Mouse (Mus musculus): ENCODE results near the gene Atp13a5. TPM values are rescaled to one million over a fixed set of nuclear protein-coding genes. Genes with fewer than 3 reads are reported as not detected.

Gene Atp13a5
- polyA plus RNA-seq, 1 experiment from 2014 or later = not detected

GRCm38 (mm10) chr16:29193981-29194380 is 184.6 kb downstream of the Atp13a5 start:
- Histone ChIP-seq H3K4me3 (ENCODE audit: low read depth, low read length) (no peak overlapping the region), H3K9ac (ENCODE audit: low read length) (no peak overlapping the region), H3K9me3 (ENCODE audit: control insufficient read depth, low read length) (no peaks in the 10 kb centered on the region), H3K4me2 (ENCODE audit: low read depth, low read length, severe bottlenecking) (no peak overlapping the region), H3K36me3 (ENCODE audit: control insufficient read depth, insufficient read depth, low read length) (no peaks in the 10 kb centered on the region), H3K27me3 (ENCODE audit: control insufficient read depth, insufficient read depth, low read length) (no peaks in the 10 kb centered on the region), H3K4me1 (replicated peaks; ENCODE audit: control insufficient read depth, insufficient read depth, low read length) (no peaks in the 10 kb centered on the region), H3K27ac (ENCODE audit: low read depth, low read length) (no peak overlapping the region)
- WGBS = 84% methylated on average over 4 of the region's 4 CpGs
- no peak for DNase-seq (ENCODE audit: low spot score)
- no peak for ATAC-seq (replicated peaks; ENCODE audit: low FRiP score)

- Histone ChIP-seq H3K4me2 (ENCODE audit: low read depth, low read length, severe bottlenecking) (no peak overlapping the region), H3K27ac (ENCODE audit: low read depth, low read length) (no peak overlapping the region), H3K9ac (ENCODE audit: low read length) (no peak overlapping the region), H3K9me3 (ENCODE audit: control insufficient read depth, low read length) (no peaks in the 10 kb centered on the region), H3K36me3 (ENCODE audit: control insufficient read depth, insufficient read depth, low read length) (no peaks in the 10 kb centered on the region), H3K4me1 (replicated peaks; ENCODE audit: control insufficient read depth, insufficient read depth, low read length) (no peaks in the 10 kb centered on the region), H3K4me3 (ENCODE audit: low read depth, low read length) (no peak overlapping the region), H3K27me3 (ENCODE audit: control insufficient read depth, insufficient read depth, low read length) (no peaks in the 10 kb centered on the region)
- WGBS = 32% methylated on average over 5 of the region's 5 CpGs
- DNase-seq (ENCODE audit: low spot score) (no peak), ATAC-seq (replicated peaks; ENCODE audit: low FRiP score) (no peak)
Measured at GRCm38 (mm10) chr16:29192911-29193310, 185.6 kb downstream of the Atp13a5 start.

Other genes with a start within 250 kb of the Atp13a5 start
- gene Hrasls, start 169.0 kb downstream of the Atp13a5 start, polyA plus RNA-seq (2014; fragmentation: Nextera tagmentation; extraction: Ambion mirVana) = 1.8 TPM in 2 replicates
- 0.67 TPM in 1 of 2 replicates, not detected in the other for gene Atp13a4, start 166.1 kb upstream of the Atp13a5 start, polyA plus RNA-seq (2014; fragmentation: Nextera tagmentation; extraction: Ambion mirVana)
- gene Opa1, start 200.6 kb upstream of the Atp13a5 start, polyA plus RNA-seq (2014; fragmentation: Nextera tagmentation; extraction: Ambion mirVana) = 50.2 and 53.1 TPM in 2 replicates